Mouse (Mus musculus) lung, postnatal 0 days (tissue): Measurements from ENCODE around the gene Vegfa. TPM values are rescaled to one million over a fixed set of nuclear protein-coding genes. Genes with fewer than 3 reads are reported as not detected.
"Not testable (repeated sequence)": the region's sequence is repeated elsewhere in the genome, so short reads cannot be mapped to it uniquely, and the experiment has no call there.

Experiments
- ATAC-seq: fragments of 200-750 bp; cut with Nextera tagmentation; 2 replicates; pipeline ENCODE4 v1.8.0; 2017; ENCODE audit warnings: moderate library complexity
- DNase-seq: peaks from one replicate; pipeline ENCODE4 v3.0.0-alpha.2; 2016; ENCODE audit warnings: low spot score
- H3K27ac ChIP-seq: fragments of 300-500 bp; sonication (generic); 2 replicates; pipeline ENCODE4 v1.5.1; 2014; ENCODE audit warnings: antibody characterized with exemption, mild to moderate bottlenecking, low read length, mixed read lengths
- H3K27me3 ChIP-seq: fragments of 300-500 bp; sonication (generic); replicated peaks from 2 replicates; pipeline ENCODE4 v1.6.1; 2014; ENCODE audit warnings: low read length, mixed read lengths; ENCODE audit not compliant: insufficient read depth
- H3K36me3 ChIP-seq: fragments of 300-500 bp; sonication (generic); 2 replicates; pipeline ENCODE4 v1.6.1; 2014; ENCODE audit warnings: low read length, mixed read lengths; ENCODE audit not compliant: insufficient read depth
- H3K4me1 ChIP-seq: fragments of 300-500 bp; sonication (generic); 2 replicates; pipeline ENCODE4 v1.6.1; 2014; ENCODE audit warnings: antibody characterized with exemption, low read depth, low read length, mixed read lengths; ENCODE audit not compliant: insufficient read depth
- H3K4me2 ChIP-seq: fragments of 300-500 bp; sonication (generic); replicated peaks from 2 replicates; pipeline ENCODE4 v1.6.1; 2014; ENCODE audit warnings: low read depth, mild to moderate bottlenecking, low read length, moderate library complexity, mixed read lengths
- H3K4me3 ChIP-seq: fragments of 300-500 bp; sonication (generic); 2 replicates; pipeline ENCODE4 v1.5.1; 2014; ENCODE audit warnings: low read depth, low read length
- H3K9ac ChIP-seq: fragments of 300-500 bp; sonication (generic); replicated peaks from 2 replicates; pipeline ENCODE4 v1.6.1; 2014; ENCODE audit warnings: low read depth, mild to moderate bottlenecking
- H3K9me3 ChIP-seq: fragments of 300-500 bp; sonication (generic); 2 replicates; pipeline ENCODE4 v1.6.1; 2016; ENCODE audit warnings: low read length, mixed read lengths
- CTCF ChIP-seq: IDR thresholded peaks from 2 replicates; pipeline ENCODE4 v1.5.1; 2016; ENCODE audit warnings: antibody characterized with exemption, mild to moderate bottlenecking
- EP300 ChIP-seq: IDR thresholded peaks from 2 replicates; pipeline ENCODE4 v1.6.1; 2016; ENCODE audit warnings: antibody characterized with exemption, mild to moderate bottlenecking, control low read depth
- WGBS: fragments of 180-500 bp; shearing (Covaris S2); extraction: QIAGEN DNeasy Blood & Tissue Kit; methylation state at CpG from one replicate; pipeline ENCODE4 v1.1.7; 2014; 5-methylcytosine and 5-hydroxymethylcytosine counted together
- polyA plus RNA-seq: library from polyadenylated mRNA; unstranded; fragments of >200 nt; fragmentation: Nextera tagmentation; extraction: Ambion mirVana; gene quantifications from 2 replicates; pipeline ENCODE4 v1.2.1, GENCODE M21; 2015

The Vegfa gene
- polyA plus RNA-seq, 1 experiment from 2014 or later = 21.4 TPM

DNA sequence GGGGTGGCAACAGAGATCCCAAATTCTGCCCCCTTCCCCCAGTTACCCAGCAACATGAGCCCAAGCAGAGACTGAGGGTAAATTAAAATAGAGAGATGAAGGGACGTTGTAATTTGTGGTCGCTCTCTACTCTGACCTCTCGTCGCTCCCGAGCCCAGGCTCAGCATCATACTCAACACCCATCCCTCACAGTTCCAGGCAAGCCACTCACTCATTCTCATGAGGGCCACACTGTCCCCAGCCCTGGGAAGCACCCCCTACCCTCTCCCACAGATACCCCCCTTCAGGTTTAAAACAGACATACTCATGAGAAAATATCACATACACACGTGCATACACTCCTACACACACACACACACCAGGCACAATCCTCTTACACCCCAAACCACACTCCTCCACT is 45.8 kb downstream of the Vegfa start:
- TF ChIP-seq CTCF = no peak
- TF ChIP-seq EP300 = no peak
- Histone ChIP-seq H3K4me3 (no peak overlapping the region), H3K4me2 (no peak overlapping the region), H3K4me1 (no peaks in the 10 kb centered on the region), H3K36me3 (no peaks in the 10 kb centered on the region), H3K9ac (no peak overlapping the region), H3K27me3 (no peaks in the 10 kb centered on the region), H3K27ac (no peak overlapping the region), H3K9me3 (no peaks in the 10 kb centered on the region)
- 85% methylated on average over 6 of the region's 6 CpGs for WGBS
- ATAC-seq (no peak), DNase-seq (no peak)

DNA sequence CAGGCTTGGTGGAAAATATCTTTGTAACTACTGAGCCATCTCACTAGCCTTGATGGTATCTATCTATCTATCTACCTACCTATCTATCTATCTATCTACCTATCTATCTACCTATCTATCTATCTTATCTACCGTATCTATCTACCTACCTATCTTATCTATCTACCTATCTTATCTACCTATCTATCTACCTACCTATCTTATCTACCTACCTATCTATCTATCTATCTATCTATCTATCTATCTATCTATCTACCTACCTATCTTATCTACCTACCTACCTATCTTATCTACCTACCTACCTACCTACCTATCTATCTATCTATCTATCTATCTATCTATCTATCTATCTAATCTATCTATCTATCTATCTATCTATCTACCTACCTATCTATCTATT is 49.0 kb downstream of the Vegfa start:
- 88% methylated on average over 1 of the region's 1 CpGs for WGBS
- H3K27ac ChIP-seq, H3K9ac ChIP-seq, ATAC-seq, DNase-seq, H3K4me3 ChIP-seq, H3K4me1 ChIP-seq, H3K9me3 ChIP-seq, H3K27me3 ChIP-seq, H3K4me2 ChIP-seq, H3K36me3 ChIP-seq: not testable (repeated sequence)

DNA sequence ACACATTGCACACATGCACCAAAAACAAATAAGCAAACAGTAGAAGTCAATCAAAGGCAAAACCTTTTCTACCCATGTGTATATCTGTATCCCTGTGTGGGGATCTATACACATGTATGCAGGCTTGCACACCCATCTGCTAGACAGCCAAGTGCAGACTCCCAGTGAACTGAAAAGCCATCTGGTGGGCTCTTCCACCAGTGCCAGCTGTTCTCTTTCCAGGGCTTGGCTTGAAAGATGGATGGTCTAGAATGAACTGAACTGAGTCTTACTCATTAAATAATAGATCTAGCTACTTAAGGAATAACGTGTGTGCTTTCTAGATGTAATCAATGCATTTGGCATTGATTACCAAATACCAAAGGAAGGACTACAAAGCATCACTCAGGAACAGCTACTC is 50.3 kb downstream of the Vegfa start:
- TF ChIP-seq CTCF (no peak), EP300 (no peak)
- Histone ChIP-seq H3K4me2 (no peak overlapping the region), H3K36me3 (no peaks in the 10 kb centered on the region)

DNA sequence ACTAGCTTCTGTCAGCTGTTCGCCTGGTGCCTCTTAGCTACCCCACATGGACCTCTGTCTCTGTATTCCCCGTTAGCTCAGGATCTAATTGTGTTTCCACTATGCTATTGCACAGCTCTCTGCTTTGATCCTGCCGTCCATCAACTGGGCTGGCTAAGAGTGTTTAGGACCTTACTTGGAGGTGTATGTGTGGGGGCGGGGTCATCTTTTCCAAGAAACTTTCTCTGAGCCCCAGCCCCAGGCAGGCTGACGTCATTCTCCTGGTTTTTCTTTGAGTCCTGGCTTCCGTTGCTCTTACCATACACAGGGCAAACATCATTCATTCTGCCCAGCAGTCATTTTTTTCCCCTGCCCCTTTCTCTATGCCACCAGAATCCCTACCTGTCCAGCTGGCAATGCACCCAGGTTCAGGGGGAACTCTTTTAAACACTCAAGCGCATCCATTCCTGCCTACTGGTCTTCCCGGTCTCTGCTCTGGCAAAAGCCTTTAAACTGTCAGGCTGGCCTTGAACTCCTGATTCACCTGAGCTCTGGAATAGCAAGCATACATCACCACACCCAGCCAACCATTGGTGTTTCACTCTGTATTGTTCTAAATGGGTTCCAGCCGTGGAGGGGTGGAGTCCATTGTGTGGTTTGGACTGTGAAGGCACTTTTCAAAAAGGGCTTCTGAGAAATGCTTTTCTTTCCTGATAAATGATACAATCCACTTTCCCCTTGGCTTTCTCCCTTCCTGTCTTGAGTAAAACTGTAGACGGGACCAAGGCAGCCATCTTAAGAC is 53.0 kb downstream of the Vegfa start:
- Histone ChIP-seq H3K4me3 (no peak overlapping the region), H3K36me3 (no peaks in the 10 kb centered on the region), H3K4me1 (no peaks in the 10 kb centered on the region), H3K4me2 (no peak overlapping the region), H3K9ac (no peak overlapping the region), H3K9me3 (no peaks in the 10 kb centered on the region), H3K27ac (no peak overlapping the region), H3K27me3 (no peaks in the 10 kb centered on the region)
- no peak for TF ChIP-seq EP300
- TF ChIP-seq CTCF = no peak
- ATAC-seq (peak; percentile 8; the same call in 1 of the 2 replicates), DNase-seq (no peak)
- WGBS = 65% methylated on average over 10 of the region's 10 CpGs

More for the DNA sequence above, 50.3 kb downstream of the Vegfa start:
- Histone ChIP-seq H3K27ac (no peak overlapping the region), H3K27me3 (no peaks in the 10 kb centered on the region), H3K9me3 (no peaks in the 10 kb centered on the region), H3K4me1 (no peaks in the 10 kb centered on the region), H3K9ac (no peak overlapping the region), H3K4me3 (no peak overlapping the region)
- DNase-seq (no peak), ATAC-seq (no peak)
- 43% methylated on average over 1 of the region's 1 CpGs for WGBS

DNA sequence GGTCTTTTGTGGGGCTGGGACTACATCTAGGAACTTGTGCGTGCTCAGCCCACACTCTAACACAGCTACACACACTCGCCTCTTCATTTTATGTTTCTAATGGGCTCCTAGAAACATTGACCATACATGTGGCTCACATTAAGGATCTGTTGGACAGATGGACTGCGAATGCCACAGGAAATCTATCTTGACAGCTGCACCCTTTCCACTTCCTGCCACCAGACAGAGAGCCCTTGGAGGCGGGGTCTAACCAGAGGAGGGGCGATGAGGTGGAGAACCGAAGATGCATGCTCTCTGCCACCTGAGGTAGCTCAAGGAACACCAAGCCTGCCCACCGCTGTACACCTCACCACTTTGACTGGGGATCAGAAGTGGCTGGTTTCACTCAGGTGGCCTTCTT is 57.7 kb downstream of the Vegfa start:
- Histone ChIP-seq H3K4me2 (no peak overlapping the region), H3K9ac (no peak overlapping the region), H3K9me3 (no peaks in the 10 kb centered on the region), H3K36me3 (no peaks in the 10 kb centered on the region), H3K4me1 (peaks cover 3% of the 10 kb centered on the region; the same call in 1 of the 2 replicates), H3K4me3 (no peak overlapping the region), H3K27ac (peak overlapping the region; percentile 86), H3K27me3 (no peaks in the 10 kb centered on the region)
- no peak for ATAC-seq
- peak; percentile 71 for DNase-seq
- TF ChIP-seq CTCF (no peak), EP300 (no peak; the same call in 1 of the 2 replicates)
- 32% methylated on average over 7 of the region's 7 CpGs for WGBS

DNA sequence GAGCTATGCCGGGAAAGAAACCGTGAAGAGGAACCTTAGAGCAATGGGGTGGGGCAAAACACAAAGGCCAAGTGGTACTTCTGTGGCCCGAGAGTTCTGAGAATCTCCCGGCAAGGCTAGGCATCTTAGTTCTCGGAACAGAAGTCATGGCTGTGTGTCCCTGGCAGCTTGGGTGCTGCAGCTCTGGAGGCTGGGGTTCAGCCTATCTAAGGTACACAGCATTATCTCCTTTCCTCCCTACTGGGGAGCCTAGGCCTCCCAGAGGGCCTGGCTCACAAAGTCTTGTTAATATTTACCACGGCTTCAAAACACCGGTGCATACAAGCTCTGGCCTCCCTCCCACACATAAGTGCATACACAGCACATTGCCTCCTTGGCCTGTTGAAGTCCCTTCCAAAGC is 59.0 kb downstream of the Vegfa start:
- no peak overlapping the region for H3K4me3 ChIP-seq
- H3K36me3 ChIP-seq = no peaks in the 10 kb centered on the region
- TF ChIP-seq CTCF = no peak
- TF ChIP-seq EP300 = peak; percentile 99
- H3K27ac ChIP-seq = peak overlapping the region; percentile 86
- H3K4me2 ChIP-seq = no peak overlapping the region
- no peaks in the 10 kb centered on the region for H3K9me3 ChIP-seq
- peak; percentile 82 for DNase-seq
- ATAC-seq = peak; percentile 61
- H3K27me3 ChIP-seq = no peaks in the 10 kb centered on the region
- WGBS = 51% methylated on average over 7 of the region's 7 CpGs
- H3K9ac ChIP-seq = no peak overlapping the region
- peaks cover 3% of the 10 kb centered on the region; the same call in 1 of the 2 replicates for H3K4me1 ChIP-seq
